Comparison of ENCODE assay signal across 9 mouse cellular contexts in genomic region chrX:134718524-134718923, GRCm38 (mm10). TPM values are rescaled to one million over a fixed set of nuclear protein-coding genes. Genes with fewer than 3 reads are reported as not detected.
A peak's percentile ranks its signal among the peaks of the same experiment; 100 is the strongest.
DNase-seq lines count a peak whose midpoint lies in the region; TF ChIP-seq lines count a peak whose summit lies in the region.
"Had no signal": no experiment of that assay in that cellular context is flagged by ENCODE, and none has a peak within 500 bp of the region (broad histone marks: within the 10 kb centered on the region; RNA-seq: fewer than 3 reads in every experiment).

No protein-coding gene starts in this region.

- peak; percentile 48 for DNase-seq in urinary bladder, postnatal 14 days (ENCODE audit: low spot score)
- no peak for DNase-seq in urinary bladder, adult 2 months (ENCODE audit: low spot score)
- peak; percentile 74 for DNase-seq in embryonic facial prominence, embryonic 10.5 days (ENCODE audit: low spot score)
- peak; percentile 21 for DNase-seq in heart, adult 8-10 months (ENCODE audit: low spot score)
- peak; percentile 31 for DNase-seq in kidney, adult 2 months
- DNase-seq in limb, embryonic 10.5 days (ENCODE audit: low spot score), result peak; percentile 45
- peak; percentile 70 for DNase-seq in mesoderm, embryonic 11.5 days (ENCODE audit: low read depth, low spot score)
- DNase-seq in skeletal muscle tissue, adult 2 months (ENCODE audit: low read depth, low spot score), result peak; percentile 2

- H3K4me1 ChIP-seq in embryonic facial prominence, embryonic 10.5 days, result peaks cover 2% of the 10 kb centered on the region; the same call in 1 of the 2 replicates
- H3K4me1 ChIP-seq in kidney, adult 2 months (ENCODE audit: control insufficient read depth, insufficient read depth, low read length), result no peaks in the 10 kb centered on the region
- H3K4me1 ChIP-seq in limb, embryonic 10.5 days, result 0 out of 2 replicates have a peak, but pooled peaks cover 1% of the 10 kb centered on the region

- no peak for TF ChIP-seq POLR2A in kidney, adult 2 months (IDR thresholded peaks at IDR 0.05; ENCODE audit: low read depth, low read length)

- peak overlapping the region; percentile 67 for H3K4me3 ChIP-seq in embryonic facial prominence, embryonic 10.5 days
- H3K4me3 ChIP-seq in kidney, adult 2 months (ENCODE audit: insufficient read depth, low read depth, low read length), result peak overlapping the region; percentile 84
- peak overlapping the region; percentile 60 for H3K4me3 ChIP-seq in limb, embryonic 10.5 days

- 19% methylated on average over 14 of the region's 14 CpGs for WGBS in embryonic facial prominence, embryonic 10.5 days
- WGBS in kidney, adult 2 months, result under 1% methylated on average over 14 of the region's 14 CpGs
- 17% methylated on average over 14 of the region's 14 CpGs for WGBS in limb, embryonic 10.5 days

- TF ChIP-seq CTCF in kidney, adult 2 months (conservative IDR thresholded peaks at IDR 0.05; ENCODE audit: insufficient read depth, insufficient read length, low read depth, low read length), result no peak

- H3K27me3 ChIP-seq in embryonic facial prominence, embryonic 10.5 days (replicated peaks; ENCODE audit: low read depth, poor library complexity, severe bottlenecking), result peaks cover 66% of the 10 kb centered on the region
- H3K27me3 ChIP-seq in kidney, adult 2 months (replicated peaks; ENCODE audit: control insufficient read depth, insufficient read depth, low read length), result no peaks in the 10 kb centered on the region
- peaks cover 77% of the 10 kb centered on the region for H3K27me3 ChIP-seq in limb, embryonic 10.5 days (ENCODE audit: low read depth, poor library complexity, severe bottlenecking)

- H3K36me3 ChIP-seq in embryonic facial prominence, embryonic 10.5 days (replicated peaks), result peaks cover 13% of the 10 kb centered on the region
- no peaks in the 10 kb centered on the region for H3K36me3 ChIP-seq in kidney, adult 2 months (ENCODE audit: control insufficient read depth, insufficient read depth, low read length)
- H3K36me3 ChIP-seq in limb, embryonic 10.5 days, result peaks cover 18% of the 10 kb centered on the region

- no peaks in the 10 kb centered on the region for H3K9me3 ChIP-seq in embryonic facial prominence, embryonic 10.5 days
- no peaks in the 10 kb centered on the region for H3K9me3 ChIP-seq in limb, embryonic 10.5 days (replicated peaks)

- H3K27ac ChIP-seq in embryonic facial prominence, embryonic 10.5 days (replicated peaks), result peak overlapping the region; percentile 90
- H3K27ac ChIP-seq in kidney, adult 2 months (ENCODE audit: insufficient read depth, low read depth, low read length), result no peak overlapping the region
- peak overlapping the region; percentile 88 for H3K27ac ChIP-seq in limb, embryonic 10.5 days

RNA-seq across cellular contexts. Expression of gene Armcx1, which starts 0.8 kb away (rescaled TPM):
- polyA plus RNA-seq in urinary bladder, adult 2 months (2012; rRNA removed), result 21.1 and 22.8 TPM in 2 replicates
- polyA plus RNA-seq in embryonic facial prominence, embryonic 10.5 days (2016; fragmentation: Nextera tagmentation; extraction: Ambion mirVana), result 46.9 and 50.0 TPM in 2 replicates
- 1 to 10 TPM; 2.5 to 4.3 (median 3.4) TPM for total RNA-seq in heart, adult 8-10 months (2022)
- polyA plus RNA-seq in kidney, adult 2 months (2012; rRNA removed), result 2.5 and 3.8 TPM in 2 replicates
- 30.7 and 44.3 TPM in 2 replicates for polyA plus RNA-seq in limb, embryonic 10.5 days (2016; fragmentation: Nextera tagmentation; extraction: Ambion mirVana)
- total RNA-seq: MEL had no signal

RNA-seq across cellular contexts. Expression of gene Armcx4, which starts 32.2 kb away (rescaled TPM):
- 1.1 and 2.0 TPM in 2 replicates for polyA plus RNA-seq in urinary bladder, adult 2 months (2012; rRNA removed)
- 6.3 and 7.1 TPM in 2 replicates for polyA plus RNA-seq in embryonic facial prominence, embryonic 10.5 days (2016; fragmentation: Nextera tagmentation; extraction: Ambion mirVana)
- 1 to 10 TPM; 2.1 to 7.4 (median 5.0) TPM for total RNA-seq in heart, adult 8-10 months (2022)
- polyA plus RNA-seq in kidney, adult 2 months (2012; rRNA removed), result 0.71 and 1.1 TPM in 2 replicates
- polyA plus RNA-seq in limb, embryonic 10.5 days (2016; fragmentation: Nextera tagmentation; extraction: Ambion mirVana), result 5.5 and 6.3 TPM in 2 replicates
- total RNA-seq: MEL had no signal

RNA-seq across cellular contexts. Expression of gene Armcx6, which starts 32.7 kb away (rescaled TPM):
- polyA plus RNA-seq in urinary bladder, adult 2 months (2012; rRNA removed), result 2.8 and 3.9 TPM in 2 replicates
- 16.1 and 19.1 TPM in 2 replicates for polyA plus RNA-seq in embryonic facial prominence, embryonic 10.5 days (2016; fragmentation: Nextera tagmentation; extraction: Ambion mirVana)
- 1 to 10 TPM in 1 of 4 experiments, under 1 TPM in 3; 0.50 to 1.1 (median 0.56) TPM for total RNA-seq in heart, adult 8-10 months (2022)
- 1.3 and 1.5 TPM in 2 replicates for polyA plus RNA-seq in kidney, adult 2 months (2012; rRNA removed)
- 16.4 and 21.7 TPM in 2 replicates for polyA plus RNA-seq in limb, embryonic 10.5 days (2016; fragmentation: Nextera tagmentation; extraction: Ambion mirVana)
- total RNA-seq: MEL had no signal

RNA-seq across cellular contexts. Expression of gene Armcx3, which starts 37.9 kb away (rescaled TPM):
- polyA plus RNA-seq in urinary bladder, adult 2 months (2012; rRNA removed), result 36.1 and 39.5 TPM in 2 replicates
- polyA plus RNA-seq in embryonic facial prominence, embryonic 10.5 days (2016; fragmentation: Nextera tagmentation; extraction: Ambion mirVana), result 47.5 and 51.4 TPM in 2 replicates
- total RNA-seq in heart, adult 8-10 months (2022), result 10 to 100 TPM; 11.3 to 14.2 (median 12.5) TPM
- 4.0 and 5.7 TPM in 2 replicates for polyA plus RNA-seq in kidney, adult 2 months (2012; rRNA removed)
- 35.4 and 47.4 TPM in 2 replicates for polyA plus RNA-seq in limb, embryonic 10.5 days (2016; fragmentation: Nextera tagmentation; extraction: Ambion mirVana)
